Mouse (Mus musculus) stomach, postnatal 0 days (tissue): Measurements from ENCODE around the gene Mpg.
A peak's percentile ranks its signal among the peaks of the same experiment; 100 is the strongest.

Source experiments
- CTCF ChIP-seq: IDR thresholded peaks from 2 replicates; pipeline ENCODE4 v1.5.1; 2016; ENCODE audit warnings: antibody characterized with exemption, low read depth, mild to moderate bottlenecking, moderate library complexity
- EP300 ChIP-seq: optimal IDR thresholded peaks from 2 replicates; pipeline ENCODE3; 2016; ENCODE audit warnings: antibody characterized with exemption

DNA sequence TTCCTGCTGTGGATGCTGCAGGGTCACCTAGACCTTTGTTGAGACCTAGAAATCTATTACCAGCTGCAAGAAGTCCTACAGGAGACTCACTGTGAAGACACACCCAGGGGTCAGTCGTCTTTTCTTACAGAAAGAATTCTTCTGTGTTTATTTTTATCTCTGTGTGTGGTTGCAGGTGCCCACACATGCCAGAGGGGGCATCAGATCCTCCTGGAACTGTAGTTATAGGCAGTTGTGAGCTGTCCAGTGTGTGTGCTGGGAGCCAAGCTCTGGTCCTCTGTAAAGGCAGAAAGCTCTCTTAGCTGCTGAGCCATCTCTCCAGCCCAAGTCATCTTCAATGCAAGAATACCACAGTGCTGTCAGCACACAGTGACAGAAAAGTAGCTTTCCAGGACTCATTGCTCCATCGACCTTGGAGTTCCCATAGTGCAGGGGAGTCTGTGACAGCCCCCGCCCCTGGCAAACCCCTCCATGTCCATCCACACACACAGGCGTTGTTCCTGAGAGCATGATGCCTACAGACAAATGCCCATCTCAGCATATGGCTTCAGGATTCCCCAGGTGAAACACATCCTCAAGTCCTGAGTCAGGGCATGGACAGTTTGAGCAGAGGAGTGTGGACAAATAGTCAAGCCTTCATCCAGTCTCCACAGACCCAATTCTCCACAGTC, 2.9 kb upstream of the Mpg start:
- peak; percentile 33; the same call in 1 of the 2 replicates for TF ChIP-seq CTCF
- TF ChIP-seq EP300: no peak
